Mouse (Mus musculus): ENCODE measurements around the gene Foxn1. TPM values are rescaled to one million over a fixed set of nuclear protein-coding genes. Genes with fewer than 3 reads are reported as not detected.

Foxn1 gene
- total and polyA plus RNA-seq, 2 experiments from 2014 or later: not detected

GRCm38 (mm10) chr11:78408256-78409240, 22.2 kb upstream of the Foxn1 start:
- TF ChIP-seq CTCF (IDR thresholded peaks at IDR 0.05): no peak
- Histone ChIP-seq H3K4me2 (ENCODE audit: low read depth, low read length, poor library complexity, severe bottlenecking) (no peak overlapping the region), H3K9me3 (ENCODE audit: low read length) (no peaks in the 10 kb centered on the region), H3K27me3 (ENCODE audit: insufficient read depth, low read length) (no peaks in the 10 kb centered on the region), H3K9ac (replicated peaks; ENCODE audit: low read length, poor library complexity, severe bottlenecking) (no peak overlapping the region), H3K4me1 (ENCODE audit: insufficient read depth, low read length) (no peaks in the 10 kb centered on the region), H3K27ac (ENCODE audit: low read depth, low read length) (no peak overlapping the region), H3K36me3 (ENCODE audit: insufficient read depth, low read length) (no peaks in the 10 kb centered on the region), H3K4me3 (ENCODE audit: low read depth, low read length) (no peak overlapping the region)
- ATAC-seq (ENCODE audit: low FRiP score) (no peak), DNase-seq (ENCODE audit: low spot score) (no peak)
- 81% methylated on average over 9 of the region's 9 CpGs for WGBS

DNA sequence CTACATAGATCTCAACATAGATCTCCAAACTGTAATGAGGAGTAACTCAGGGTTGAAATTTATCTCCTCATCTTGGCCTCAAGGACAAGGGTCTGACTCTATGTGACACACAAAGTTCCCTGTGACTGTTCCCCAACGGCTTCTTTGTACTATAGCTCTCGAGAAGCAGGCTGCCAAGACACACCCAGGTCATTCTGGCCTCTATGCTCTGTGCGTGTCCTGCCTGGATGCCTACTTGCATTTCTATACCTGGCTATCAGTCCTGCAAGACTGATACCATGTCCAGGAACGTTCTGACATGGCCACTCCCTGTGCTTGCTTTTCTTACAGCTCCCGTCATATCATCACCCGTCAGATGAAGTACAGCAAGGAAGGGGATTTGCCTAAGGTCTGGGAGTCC, 15.7 kb upstream of the Foxn1 start:
- Histone ChIP-seq H3K27ac (ENCODE audit: low read depth, low read length) (no peak overlapping the region), H3K4me2 (ENCODE audit: low read depth, low read length, poor library complexity, severe bottlenecking) (no peak overlapping the region), H3K27me3 (ENCODE audit: insufficient read depth, low read length) (no peaks in the 10 kb centered on the region), H3K36me3 (ENCODE audit: insufficient read depth, low read length) (no peaks in the 10 kb centered on the region), H3K9ac (replicated peaks; ENCODE audit: low read length, poor library complexity, severe bottlenecking) (no peak overlapping the region), H3K4me1 (ENCODE audit: insufficient read depth, low read length) (no peaks in the 10 kb centered on the region), H3K4me3 (ENCODE audit: low read depth, low read length) (no peak overlapping the region), H3K9me3 (ENCODE audit: low read length) (no peaks in the 10 kb centered on the region)
- ATAC-seq (ENCODE audit: low FRiP score) (no peak), DNase-seq (ENCODE audit: low spot score) (no peak)
- TF ChIP-seq CTCF (IDR thresholded peaks at IDR 0.05): no peak
- 76% methylated on average over 6 of the region's 6 CpGs for WGBS

- no peak overlapping the region for H3K9ac ChIP-seq (replicated peaks; ENCODE audit: low read length, poor library complexity, severe bottlenecking)
- H3K27ac ChIP-seq (ENCODE audit: low read depth, low read length): no peak overlapping the region
- no peaks in the 10 kb centered on the region for H3K9me3 ChIP-seq (ENCODE audit: low read length)
- no peaks in the 10 kb centered on the region for H3K4me1 ChIP-seq (ENCODE audit: insufficient read depth, low read length)
- H3K36me3 ChIP-seq (ENCODE audit: insufficient read depth, low read length): no peaks in the 10 kb centered on the region
- TF ChIP-seq CTCF (IDR thresholded peaks at IDR 0.05): no peak
- DNase-seq (ENCODE audit: low spot score) (no peak), ATAC-seq (ENCODE audit: low FRiP score) (no peak)
- H3K4me2 ChIP-seq (ENCODE audit: low read depth, low read length, poor library complexity, severe bottlenecking): no peak overlapping the region
- no peak overlapping the region for H3K4me3 ChIP-seq (ENCODE audit: low read depth, low read length)
- WGBS: 77% methylated on average over 3 of the region's 3 CpGs
- no peaks in the 10 kb centered on the region for H3K27me3 ChIP-seq (ENCODE audit: insufficient read depth, low read length)
Observed at GRCm38 (mm10) chr11:78401469-78401868, 15.1 kb upstream of the Foxn1 start.

DNA sequence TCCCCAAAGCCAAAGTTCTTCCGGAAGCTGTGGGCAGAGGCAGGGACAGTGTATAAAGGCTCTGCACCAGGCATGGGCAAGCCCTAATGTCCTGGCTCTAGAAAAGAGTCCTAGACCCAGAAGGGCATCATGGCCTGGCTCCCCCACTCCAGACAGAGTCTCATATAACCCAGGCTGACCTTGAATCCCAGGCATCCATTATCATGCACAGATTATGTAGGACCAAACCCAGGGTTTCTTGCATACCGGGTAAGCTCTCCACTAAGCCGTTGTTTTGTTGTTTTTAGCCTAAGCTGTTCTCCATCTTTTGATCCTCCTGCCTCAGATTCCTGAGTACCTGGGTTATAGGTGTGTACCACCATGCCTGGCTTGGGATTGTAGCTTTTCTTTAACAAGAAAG, 14.6 kb upstream of the Foxn1 start:
- ATAC-seq (ENCODE audit: low FRiP score) (no peak), DNase-seq (ENCODE audit: low spot score) (no peak)
- Histone ChIP-seq H3K27ac (ENCODE audit: low read depth, low read length) (no peak overlapping the region), H3K4me2 (ENCODE audit: low read depth, low read length, poor library complexity, severe bottlenecking) (no peak overlapping the region), H3K27me3 (ENCODE audit: insufficient read depth, low read length) (no peaks in the 10 kb centered on the region), H3K36me3 (ENCODE audit: insufficient read depth, low read length) (no peaks in the 10 kb centered on the region), H3K9ac (replicated peaks; ENCODE audit: low read length, poor library complexity, severe bottlenecking) (no peak overlapping the region), H3K9me3 (ENCODE audit: low read length) (no peaks in the 10 kb centered on the region), H3K4me1 (ENCODE audit: insufficient read depth, low read length) (no peaks in the 10 kb centered on the region), H3K4me3 (ENCODE audit: low read depth, low read length) (no peak overlapping the region)
- WGBS: 65% methylated on average over 3 of the region's 3 CpGs
- TF ChIP-seq CTCF (IDR thresholded peaks at IDR 0.05): no peak

DNA sequence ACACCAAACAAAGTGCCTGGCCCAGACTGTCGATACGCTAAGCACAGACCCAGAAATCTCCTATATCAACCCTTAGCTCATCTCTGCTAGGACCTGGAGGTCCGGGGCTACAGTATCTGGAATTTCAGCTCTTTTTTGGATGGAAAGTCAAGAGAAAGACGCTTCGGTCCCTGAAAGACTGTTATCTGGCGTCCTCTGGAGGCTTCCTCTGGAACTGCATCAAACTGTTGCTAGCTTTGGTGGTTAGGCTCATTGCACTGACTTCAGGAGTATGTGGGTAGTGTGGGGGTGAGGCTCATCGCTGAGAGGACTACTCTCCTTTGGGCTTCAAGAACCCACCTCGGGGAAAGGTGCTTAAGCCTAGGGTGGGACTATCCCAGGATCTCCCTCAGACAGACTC, 13.3 kb upstream of the Foxn1 start:
- H3K9ac ChIP-seq (replicated peaks; ENCODE audit: low read length, poor library complexity, severe bottlenecking): 0 out of 2 replicates have a peak overlapping the region, but pooled peaks have one; percentile 29
- 19% methylated on average over 8 of the region's 8 CpGs for WGBS
- peak; percentile 98 for TF ChIP-seq CTCF (IDR thresholded peaks at IDR 0.05)
- H3K27me3 ChIP-seq (ENCODE audit: insufficient read depth, low read length): no peaks in the 10 kb centered on the region
- no peaks in the 10 kb centered on the region for H3K36me3 ChIP-seq (ENCODE audit: insufficient read depth, low read length)
- no peak overlapping the region for H3K4me3 ChIP-seq (ENCODE audit: low read depth, low read length)
- no peaks in the 10 kb centered on the region for H3K4me1 ChIP-seq (ENCODE audit: insufficient read depth, low read length)
- no peak for ATAC-seq (ENCODE audit: low FRiP score)
- DNase-seq (ENCODE audit: low spot score): peak; percentile 87
- no peaks in the 10 kb centered on the region for H3K9me3 ChIP-seq (ENCODE audit: low read length)
- H3K4me2 ChIP-seq (ENCODE audit: low read depth, low read length, poor library complexity, severe bottlenecking): no peak overlapping the region
- H3K27ac ChIP-seq (ENCODE audit: low read depth, low read length): no peak overlapping the region

DNA sequence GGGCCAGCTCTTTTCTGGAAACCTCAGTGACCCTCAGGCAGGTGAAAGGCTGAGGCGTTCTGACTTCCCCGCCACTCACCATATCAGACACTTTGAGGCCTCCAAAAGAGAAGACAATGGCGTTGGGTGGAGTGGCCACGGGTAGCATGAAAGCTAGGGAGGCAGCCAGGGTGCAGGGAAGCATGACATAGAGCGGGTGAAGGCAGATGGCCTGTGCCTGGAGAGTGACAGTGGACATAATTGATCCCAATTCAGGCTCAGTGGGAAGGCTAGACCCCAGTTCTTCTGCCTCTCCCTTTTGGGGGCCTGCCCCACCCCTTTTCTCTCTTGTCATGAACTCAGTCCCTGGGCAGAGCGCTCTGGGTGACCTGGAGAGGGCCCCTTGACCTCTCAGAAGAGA, 11.9 kb upstream of the Foxn1 start:
- H3K27me3 ChIP-seq (ENCODE audit: insufficient read depth, low read length): no peaks in the 10 kb centered on the region
- WGBS: 56% methylated on average over 6 of the region's 6 CpGs
- no peak for ATAC-seq (ENCODE audit: low FRiP score)

More for the DNA sequence above, 11.9 kb upstream of the Foxn1 start:
- H3K27ac ChIP-seq (ENCODE audit: low read depth, low read length): no peak overlapping the region
- no peak overlapping the region for H3K4me2 ChIP-seq (ENCODE audit: low read depth, low read length, poor library complexity, severe bottlenecking)
- H3K4me1 ChIP-seq (ENCODE audit: insufficient read depth, low read length): no peaks in the 10 kb centered on the region
- H3K9ac ChIP-seq (replicated peaks; ENCODE audit: low read length, poor library complexity, severe bottlenecking): no peak overlapping the region
- no peaks in the 10 kb centered on the region for H3K36me3 ChIP-seq (ENCODE audit: insufficient read depth, low read length)
- no peak for TF ChIP-seq CTCF (IDR thresholded peaks at IDR 0.05)
- no peak overlapping the region for H3K4me3 ChIP-seq (ENCODE audit: low read depth, low read length)
- no peaks in the 10 kb centered on the region for H3K9me3 ChIP-seq (ENCODE audit: low read length)
- DNase-seq (ENCODE audit: low spot score): no peak

Measured in midbrain, postnatal 0 days (tissue).